Mouse (Mus musculus) adrenal gland, adult 2 months (tissue): Measurements from ENCODE around the gene Cars. TPM values are rescaled to one million over a fixed set of nuclear protein-coding genes. Genes with fewer than 3 reads are reported as not detected.
"Not testable (repeated sequence)": the region's sequence is repeated elsewhere in the genome, so short reads cannot be mapped to it uniquely, and the experiment has no call there.

Experiments used
- DNase-seq: peaks from one replicate; pipeline ENCODE4 v3.0.0; 2021
- long read RNA-seq: library from polyadenylated mRNA; stranded (forward); transcript quantifications from one replicate; pipeline ENCODE4 v2.0.0, GENCODE M21; 2021
- polyA plus RNA-seq: library from polyadenylated mRNA; depleted of rRNA; stranded (reverse); fragments of >200 nt; gene quantifications from 2 replicates; pipeline ENCODE4 v1.2.3, GENCODE M21; 2012; rRNA removed
- total RNA-seq, 2 experiments: library from RNA; stranded (reverse); gene quantifications; 2 replicates each; pipeline ENCODE4 v1.2.3; 2021

Gene Cars
- 10 to 100 TPM; 42.9 to 51.3 TPM for total RNA-seq
- 9.4 and 10.5 TPM in 2 replicates for polyA plus RNA-seq
- long read RNA-seq, transcript Cars-202 (22 exons, 2,462 nt), result major isoform, 24 of 33 reads
- long read RNA-seq, partial matches to known transcripts, result 0 of 33 reads
- long read RNA-seq, other reads (novel, unspliced or antisense), result 6 of 33 reads

GRCm38 (mm10) chr7:143599428-143600230, at the start of gene Cars:
Gene Cars (minus strand): TSS chr7:143600090.
- DNase-seq, result peak; percentile 96

GRCm38 (mm10) chr7:143649034-143649768, 49.3 kb upstream of the Cars start, which contains the start of gene Tnfrsf22:
Gene Tnfrsf22 (minus strand): TSS chr7:143649661.
- DNase-seq, result peak; percentile 93

- DNase-seq, result not testable (repeated sequence)
These were observed 44.1 kb upstream of the Cars start for GRCm38 (mm10) chr7:143643949-143644348.

- DNase-seq, result no peak
These were observed 36.8 kb upstream of the Cars start for GRCm38 (mm10) chr7:143636674-143637073.

- no peak for DNase-seq
These were observed 31.6 kb upstream of the Cars start for GRCm38 (mm10) chr7:143631503-143631902.

- no peak for DNase-seq
These were observed 29.6 kb upstream of the Cars start for GRCm38 (mm10) chr7:143629501-143629900.

- no peak for DNase-seq
These were observed 28.6 kb upstream of the Cars start, which contains the start of gene Tnfrsf26 for GRCm38 (mm10) chr7:143628540-143628939. Gene Tnfrsf26 (minus strand): TSS chr7:143628722.

GRCm38 (mm10) chr7:143627555-143628286, 27.8 kb upstream of the Cars start:
- no peak for DNase-seq

GRCm38 (mm10) chr7:143626178-143626577, 26.3 kb upstream of the Cars start:
- DNase-seq, result no peak

GRCm38 (mm10) chr7:143625151-143625550, 25.3 kb upstream of the Cars start:
- no peak for DNase-seq

- DNase-seq, result no peak
These were observed 24.7 kb upstream of the Cars start for GRCm38 (mm10) chr7:143624561-143624960.

- DNase-seq, result peak; percentile 13
These were observed 21.1 kb upstream of the Cars start for GRCm38 (mm10) chr7:143620951-143621350.

GRCm38 (mm10) chr7:143614404-143615135, 14.7 kb upstream of the Cars start:
- DNase-seq, result peak; percentile 40

GRCm38 (mm10) chr7:143612215-143612614, 12.3 kb upstream of the Cars start:
- no peak for DNase-seq

- no peak for DNase-seq
These were observed 5.4 kb upstream of the Cars start for GRCm38 (mm10) chr7:143605321-143605720.

GRCm38 (mm10) chr7:143604889-143605288, 5.0 kb upstream of the Cars start:
- DNase-seq, result no peak

- no peak for DNase-seq
These were observed 1.8 kb upstream of the Cars start for GRCm38 (mm10) chr7:143601705-143602104.

- no peak for DNase-seq
These were observed 396 bp upstream of the Cars start for GRCm38 (mm10) chr7:143600231-143600740.

GRCm38 (mm10) chr7:143594865-143595264, 5.0 kb downstream of the Cars start:
- no peak for DNase-seq

- DNase-seq, result no peak
These were observed 7.6 kb downstream of the Cars start for GRCm38 (mm10) chr7:143592255-143592654.

GRCm38 (mm10) chr7:143588006-143588405, 11.9 kb downstream of the Cars start:
- no peak for DNase-seq
